Mouse (Mus musculus) cerebellum, postnatal 4 days (tissue): ENCODE measurements around the gene Poldip3.
A peak's percentile ranks its signal among the peaks of the same experiment; 100 is the strongest.

Experiments
- DNase-seq, 2 experiments: peaks; one replicate each; pipeline ENCODE4 v3.0.0; 2022; ENCODE audit warnings: low spot score in 2 of 2, mixed read lengths in 1 of 2

Poldip3 gene

DNA sequence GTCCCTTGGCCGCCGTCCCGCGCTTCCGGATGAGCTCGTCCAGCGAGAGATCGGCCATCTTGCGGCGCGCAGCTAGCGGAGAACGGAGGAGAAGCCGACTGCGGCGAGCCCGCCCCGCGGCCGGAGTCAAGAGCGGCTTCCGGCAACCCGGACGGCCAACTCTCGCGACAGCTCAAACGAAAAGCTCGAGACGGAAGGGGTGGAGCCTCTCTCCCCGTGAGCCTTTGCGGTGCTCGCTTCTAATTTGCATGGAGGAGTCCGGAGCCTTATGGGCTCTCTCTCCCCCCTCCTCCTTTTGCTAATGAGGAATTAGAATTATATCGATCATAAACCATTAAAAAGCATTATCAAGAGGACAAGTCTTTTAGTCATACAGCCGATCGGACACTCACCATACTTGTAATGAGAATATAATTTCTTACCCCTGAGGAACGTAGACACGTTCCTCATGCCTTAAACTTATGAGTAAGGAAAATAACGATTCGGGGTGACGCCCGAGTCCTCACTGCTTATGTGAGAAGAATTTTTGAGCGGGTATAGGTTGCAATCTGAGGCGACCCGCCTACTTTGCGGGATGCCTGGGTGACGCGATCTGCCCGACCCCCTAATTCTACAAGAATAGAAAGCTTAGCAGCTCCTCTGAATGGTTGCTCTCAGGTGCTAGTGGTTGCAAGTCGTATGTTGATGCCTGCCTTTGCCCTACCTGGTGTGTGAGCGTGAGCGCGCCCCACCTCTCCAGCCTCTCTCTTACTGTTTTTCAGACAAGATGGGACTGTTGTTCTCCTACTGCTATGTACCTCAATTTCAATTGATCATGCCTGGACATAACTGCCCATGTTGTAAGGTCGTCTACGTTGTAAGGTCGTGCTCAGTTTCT lies at the start of gene Poldip3:
Gene Poldip3 (minus strand): TSS at position 189 of the 877 bp plus-strand sequence.
- DNase-seq = peak; percentile 93 to 96

- DNase-seq = no peak
These were observed 44.2 kb upstream of the Poldip3 start for GRCm38 (mm10) chr15:83193413-83193812.

DNA sequence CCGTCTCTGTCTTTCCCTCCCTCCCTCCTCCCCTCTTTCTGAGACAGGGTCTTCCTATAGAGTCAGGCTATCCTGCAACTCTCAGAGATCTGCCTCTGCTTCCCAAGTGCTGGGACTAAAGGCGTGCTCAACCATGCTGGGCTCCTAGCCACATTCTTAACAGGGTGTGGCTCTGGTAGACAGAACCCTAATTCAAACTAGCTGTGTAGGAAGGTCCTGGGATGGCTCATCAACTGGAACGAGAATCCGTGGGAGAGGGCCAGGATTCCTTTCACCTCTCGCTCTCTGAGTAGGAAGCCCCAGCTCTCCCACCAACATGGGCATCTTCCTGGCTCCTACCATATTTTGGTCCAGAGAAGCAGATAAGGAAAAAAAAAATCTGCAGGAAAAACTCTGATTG lies 33.2 kb upstream of the Poldip3 start:
- DNase-seq = no peak

GRCm38 (mm10) chr15:83181800-83182330 lies 32.7 kb upstream of the Poldip3 start:
- DNase-seq = no peak

- no peak for DNase-seq
These were observed 30.8 kb upstream of the Poldip3 start for GRCm38 (mm10) chr15:83180004-83180403.

DNA sequence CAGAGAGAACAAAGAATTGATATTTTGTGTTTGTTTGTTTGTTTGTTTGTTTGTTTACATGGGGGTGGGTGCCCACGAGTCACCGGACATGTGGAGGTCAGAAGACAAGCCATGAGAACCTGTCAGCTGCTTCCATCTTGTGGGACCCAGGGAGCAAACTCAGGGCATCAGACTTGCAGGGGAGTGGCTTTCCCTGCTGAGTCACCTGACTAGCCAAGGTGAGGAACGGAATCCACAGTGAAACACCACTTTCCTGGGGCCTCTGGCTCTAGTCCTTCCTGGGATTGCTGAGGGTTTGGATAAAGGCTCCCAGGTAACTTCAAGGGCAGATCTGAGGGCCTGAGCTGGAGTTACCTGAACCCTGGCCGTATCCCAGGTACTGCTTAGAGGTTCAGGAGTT lies 27.5 kb upstream of the Poldip3 start:
- no peak for DNase-seq

GRCm38 (mm10) chr15:83173914-83174884 lies 25.0 kb upstream of the Poldip3 start:
- no peak for DNase-seq

GRCm38 (mm10) chr15:83172492-83173429 lies 23.6 kb upstream of the Poldip3 start, which contains the start of gene Cyb5r3:
Cyb5r3 (minus strand) TSS chr15:83172592.
- DNase-seq = no peak

- DNase-seq = peak; percentile 91 to 95
These were observed 22.7 kb upstream of the Poldip3 start for GRCm38 (mm10) chr15:83171712-83172481.

- no peak for DNase-seq
These were observed 21.9 kb upstream of the Poldip3 start for GRCm38 (mm10) chr15:83170956-83171659.

- DNase-seq = no peak
These were observed 20.9 kb upstream of the Poldip3 start for GRCm38 (mm10) chr15:83169772-83170722.

DNA sequence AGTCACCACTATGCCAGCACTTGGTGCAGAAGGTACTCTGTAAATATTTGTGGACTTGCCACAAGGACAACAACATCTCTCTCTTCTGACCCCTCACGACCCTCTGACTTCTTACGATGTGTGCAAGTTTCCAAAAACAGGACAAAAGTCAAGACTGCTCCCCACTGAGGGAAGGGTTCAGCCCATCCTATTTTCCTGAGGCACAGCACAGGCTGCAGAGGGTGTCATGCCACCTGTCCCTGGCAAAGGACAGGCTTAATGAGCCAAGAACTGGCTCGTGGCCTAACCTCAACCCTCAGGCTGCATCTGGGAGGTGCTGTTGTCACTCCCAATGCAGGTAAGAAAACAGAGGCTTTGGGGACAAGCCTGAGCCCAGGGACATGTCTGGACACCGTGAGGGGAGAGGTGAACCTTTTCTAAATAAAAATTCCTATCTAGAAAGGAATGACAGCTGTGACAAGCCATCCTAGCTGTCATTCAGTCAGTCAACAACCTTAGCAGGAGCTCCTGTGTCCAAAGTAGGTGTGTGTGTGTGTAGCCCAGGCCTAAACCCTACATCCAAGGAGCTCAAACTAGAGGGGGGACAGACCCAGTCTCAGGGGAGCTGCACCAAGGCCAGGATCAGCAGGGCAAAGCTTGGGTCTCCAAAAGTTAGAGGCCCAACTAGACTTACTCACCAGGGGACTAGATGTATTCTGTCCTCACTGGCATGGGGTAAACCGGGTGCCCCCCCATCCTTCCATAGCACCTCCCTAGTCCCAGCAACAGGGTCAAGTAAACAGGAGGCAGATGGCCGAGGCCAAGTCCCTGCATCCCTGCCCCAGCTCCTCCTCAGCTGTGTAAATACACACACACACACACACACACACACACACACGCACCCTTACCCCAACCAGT lies 19.9 kb upstream of the Poldip3 start:
- DNase-seq = no peak

DNA sequence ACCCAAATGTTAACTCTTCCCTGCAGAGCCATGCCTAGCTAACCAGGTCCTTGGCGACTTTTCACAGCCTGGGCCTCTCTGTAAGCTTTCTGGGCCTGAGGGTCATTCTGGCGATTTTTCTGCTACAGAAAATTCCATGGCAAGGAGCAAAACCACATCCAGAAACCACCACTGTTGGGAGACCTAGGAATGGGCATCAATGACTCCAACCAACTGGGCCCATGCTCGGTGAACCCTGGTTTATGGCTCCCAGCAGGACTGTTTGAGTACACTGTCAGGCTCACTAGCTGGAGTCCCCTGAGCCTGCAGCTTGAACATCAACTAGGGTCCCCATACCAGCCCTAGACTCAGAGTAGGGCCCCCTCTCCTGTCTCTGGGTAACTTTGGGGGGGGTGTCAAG lies 19.1 kb upstream of the Poldip3 start:
- DNase-seq = no peak

DNA sequence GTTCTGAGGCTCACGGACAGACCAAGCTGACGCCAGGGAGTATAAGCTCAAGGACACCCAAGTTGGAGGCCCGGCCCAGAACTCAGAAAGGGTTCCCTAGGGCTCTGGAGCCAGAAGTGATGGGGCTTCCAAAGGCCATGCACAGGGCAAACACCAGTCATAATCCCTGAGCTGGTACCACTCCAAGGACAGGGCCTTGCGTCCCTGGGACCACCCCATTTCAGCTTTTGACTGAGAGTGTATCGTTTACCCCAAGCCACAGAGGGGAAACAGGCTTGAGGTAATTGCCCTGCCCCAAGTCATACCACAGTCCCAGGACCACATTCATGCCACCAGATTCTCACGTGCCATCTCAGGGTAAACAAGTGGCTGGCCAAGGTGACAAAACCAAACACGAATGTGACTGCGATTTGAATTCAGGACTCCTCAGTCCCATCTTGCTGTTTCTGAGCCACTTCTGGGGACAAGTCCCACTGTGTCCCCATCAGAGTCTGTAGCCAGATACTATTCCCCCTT lies 18.4 kb upstream of the Poldip3 start:
- no peak for DNase-seq

GRCm38 (mm10) chr15:83167126-83167525 lies 17.9 kb upstream of the Poldip3 start:
- DNase-seq = no peak

- DNase-seq = no peak
These were observed 17.5 kb upstream of the Poldip3 start for GRCm38 (mm10) chr15:83166642-83167041.
